Mouse (Mus musculus) adrenal gland, postnatal 25 days (tissue): ENCODE results near the gene Asb9. TPM values are rescaled to one million over a fixed set of nuclear protein-coding genes. Genes with fewer than 3 reads are reported as not detected.

Experiments used
- DNase-seq: peaks from one replicate; pipeline ENCODE4 v3.0.0; 2021; ENCODE audit warnings: mixed read lengths
- long read RNA-seq: library from polyadenylated mRNA; stranded (forward); transcript quantifications from one replicate; pipeline ENCODE4 v2.0.0, GENCODE M21; 2021
- total RNA-seq: library from RNA; stranded (reverse); gene quantifications from 2 replicates; pipeline ENCODE4 v1.2.3, GENCODE M21; 2021

Asb9 gene
- not detected in 2 replicates for total RNA-seq
- long read RNA-seq, result 0 reads

- no peak for DNase-seq
Measured at GRCm38 (mm10) chrX:164505709-164506498, at the start of gene Asb9. Gene Asb9 (plus strand): TSS chrX:164506327.

- DNase-seq, result no peak
Measured at GRCm38 (mm10) chrX:164459205-164459878, 46.8 kb upstream of the Asb9 start.

- DNase-seq, result no peak
Measured at GRCm38 (mm10) chrX:164502258-164502657, 3.9 kb upstream of the Asb9 start.

DNA sequence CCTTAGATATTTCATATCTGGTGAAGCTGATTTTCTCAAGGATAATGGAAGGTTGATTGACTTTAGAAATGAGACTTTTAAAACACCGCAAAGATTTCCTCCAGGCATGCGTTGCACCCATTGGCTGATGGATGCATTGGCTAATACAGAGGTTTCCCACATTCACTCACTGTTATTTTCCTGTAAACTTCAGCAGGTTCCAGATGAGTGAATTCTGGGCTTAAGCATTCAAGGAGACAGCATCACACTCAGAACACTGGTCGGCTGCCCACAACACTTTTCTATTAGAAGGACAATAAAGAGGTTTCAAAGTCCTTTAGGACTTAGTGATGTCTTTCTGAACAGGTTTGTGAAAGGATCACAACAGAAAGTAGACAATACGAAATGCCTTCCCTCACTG lies 941 bp downstream of the Asb9 start:
- no peak for DNase-seq

DNA sequence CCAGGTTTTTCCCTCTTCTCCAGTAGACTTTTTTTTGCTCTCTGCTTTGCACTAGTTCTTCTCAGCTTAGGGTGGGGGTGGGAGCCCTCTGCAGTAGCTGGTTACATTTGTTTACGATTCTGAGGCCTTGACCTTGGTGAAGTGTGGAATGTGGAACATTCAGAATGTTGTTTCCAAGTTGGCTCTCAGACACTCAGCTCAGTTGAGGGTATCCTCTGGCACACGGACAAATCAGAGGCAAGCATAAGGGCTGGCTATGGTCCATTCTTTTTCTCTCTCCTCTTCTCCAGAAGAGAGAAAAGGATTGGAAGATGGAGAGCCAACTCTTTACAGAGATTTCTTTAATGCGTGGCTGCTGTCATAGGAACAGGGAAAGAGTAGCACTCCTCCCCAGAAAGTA lies 2.6 kb downstream of the Asb9 start:
- no peak for DNase-seq

DNA sequence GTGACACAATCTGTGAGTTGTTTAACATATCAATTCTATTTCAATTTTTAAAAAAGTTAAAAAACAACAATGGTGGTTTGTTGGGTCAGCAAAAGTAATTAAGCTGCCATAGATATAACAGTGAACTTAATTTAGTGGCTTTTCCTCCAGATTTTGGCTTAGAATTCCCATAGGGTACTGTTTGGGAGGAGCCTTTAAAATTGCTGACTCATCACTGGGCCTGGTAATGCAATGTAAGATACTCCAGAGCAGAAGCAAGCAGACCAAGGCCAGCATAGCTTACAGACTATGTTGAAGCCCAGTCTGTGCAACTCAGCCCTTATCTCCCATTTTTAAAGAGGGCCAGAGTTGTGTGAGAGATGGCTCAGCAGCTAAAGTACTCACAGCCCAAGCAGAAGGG lies 16.0 kb downstream of the Asb9 start:
- no peak for DNase-seq

DNA sequence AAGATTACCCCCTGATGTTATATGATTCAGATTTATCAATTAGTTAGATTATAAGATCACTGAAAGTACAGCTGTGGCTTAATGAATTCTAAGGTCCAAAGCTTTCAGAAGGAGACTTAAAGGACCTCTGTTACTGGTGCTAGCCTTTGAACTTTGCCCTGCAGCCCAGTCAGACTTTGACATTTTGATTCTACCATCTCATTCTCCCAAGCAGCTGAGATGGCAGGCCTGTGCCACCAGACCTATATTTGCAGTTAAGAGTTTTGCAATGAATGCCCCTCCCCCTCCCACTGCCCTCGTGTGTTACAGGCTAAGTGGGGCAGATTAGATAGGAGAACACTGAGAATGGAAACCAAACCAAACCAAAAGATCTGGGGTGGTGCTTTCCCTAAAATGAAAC lies 20.4 kb downstream of the Asb9 start:
- DNase-seq, result no peak

- no peak for DNase-seq
Measured at GRCm38 (mm10) chrX:164541436-164542317, 35.5 kb downstream of the Asb9 start.

DNA sequence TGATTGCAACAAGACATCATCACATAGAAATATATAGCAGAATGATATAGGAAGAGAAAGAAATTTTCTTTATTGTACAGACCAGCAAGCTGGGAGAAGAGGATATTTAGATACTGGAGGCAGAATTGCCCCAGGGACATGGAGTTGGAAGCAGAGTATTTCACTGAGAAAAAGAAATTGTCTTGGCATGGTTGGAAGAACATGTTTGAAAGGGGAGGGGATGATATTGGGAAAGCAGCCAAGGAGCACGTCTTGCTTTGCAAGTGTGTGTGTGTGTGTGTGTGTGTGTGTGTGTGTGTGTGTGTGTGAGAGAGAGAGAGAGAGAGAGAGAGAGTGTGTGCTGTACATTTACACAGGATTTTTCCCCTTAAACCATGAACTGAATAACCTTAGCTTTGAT lies 64.1 kb downstream of the Asb9 start:
- DNase-seq, result no peak

DNA sequence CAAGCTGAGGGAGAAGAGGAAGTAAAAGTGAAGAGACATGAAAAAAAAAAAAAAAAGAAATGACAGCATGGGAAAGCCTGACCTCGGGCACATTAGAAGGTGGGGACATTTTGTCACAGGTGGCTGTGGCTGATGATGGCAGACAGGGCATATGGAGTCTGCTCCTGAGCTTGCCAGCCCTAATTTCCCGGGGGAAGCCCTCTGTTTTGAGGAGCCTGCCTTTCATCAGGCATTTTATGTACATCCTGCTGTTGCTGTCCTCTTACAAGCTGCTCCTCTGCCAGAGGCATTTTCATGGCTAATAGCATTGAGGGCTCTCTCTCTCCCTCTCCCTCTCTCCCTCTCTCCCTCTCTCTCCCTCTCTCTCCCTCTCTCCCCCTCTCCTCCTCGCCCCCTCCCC lies 70.8 kb downstream of the Asb9 start:
- no peak for DNase-seq

Other genes starting within 250 kb of the Asb9 start
- gene Bmx, start 248.1 kb upstream of the Asb9 start, total RNA-seq, result 0.30 TPM in 1 of 2 replicates, not detected in the other
- gene Pir, start 237.0 kb upstream of the Asb9 start, total RNA-seq, result 3.2 and 3.6 TPM in 2 replicates
- gene Vegfd, start 132.9 kb upstream of the Asb9 start, total RNA-seq, result 44.5 and 52.7 TPM in 2 replicates
- gene Piga, start 86.5 kb upstream of the Asb9 start, total RNA-seq, result 8.2 and 9.0 TPM in 2 replicates
- not detected in 2 replicates for gene Asb11, start 69.3 kb upstream of the Asb9 start, total RNA-seq